Mouse (Mus musculus) embryonic facial prominence, embryonic 11.5 days (tissue): ENCODE results near the gene Rsph6a. TPM values are rescaled to one million over a fixed set of nuclear protein-coding genes. Genes with fewer than 3 reads are reported as not detected.

ENCODE experiments used
- ATAC-seq: fragments of 200-750 bp; cut with Nextera tagmentation; replicated peaks from 2 replicates; pipeline ENCODE4 v1.8.0; 2017; ENCODE audit warnings: low read depth; ENCODE audit not compliant: insufficient number of reproducible peaks, low FRiP score, low TSS enrichment
- DNase-seq: peaks from one replicate; pipeline ENCODE4 v3.0.0-alpha.2; 2015; ENCODE audit warnings: low spot score
- H3K27ac ChIP-seq: fragments of 300-500 bp; sonication (generic); replicated peaks from 2 replicates; pipeline ENCODE4 v1.5.1; 2014; ENCODE audit warnings: mild to moderate bottlenecking, low read depth, low read length, control low read depth
- H3K27me3 ChIP-seq: fragments of 300-500 bp; sonication (generic); 2 replicates; pipeline ENCODE4 v1.6.1; 2014; ENCODE audit warnings: mild to moderate bottlenecking, low read length, moderate library complexity, mixed read lengths; ENCODE audit not compliant: control insufficient read depth, insufficient read depth
- H3K36me3 ChIP-seq: fragments of 300-500 bp; sonication (generic); replicated peaks from 2 replicates; pipeline ENCODE4 v1.6.1; 2014; ENCODE audit warnings: low read depth, mild to moderate bottlenecking, low read length, moderate library complexity, mixed read lengths; ENCODE audit not compliant: control insufficient read depth, insufficient read depth
- H3K4me1 ChIP-seq: fragments of 300-500 bp; sonication (generic); 2 replicates; pipeline ENCODE4 v1.6.1; 2014; ENCODE audit warnings: low read length, mixed read lengths; ENCODE audit not compliant: control insufficient read depth, insufficient read depth
- H3K4me2 ChIP-seq: fragments of 300-500 bp; sonication (generic); 2 replicates; pipeline ENCODE4 v1.6.1; 2014; ENCODE audit warnings: low read depth, mild to moderate bottlenecking, control low read depth, low read length, moderate library complexity
- H3K4me3 ChIP-seq: fragments of 300-500 bp; sonication (generic); 2 replicates; pipeline ENCODE4 v1.5.1; 2014; ENCODE audit warnings: low read depth, low read length, control low read depth
- H3K9ac ChIP-seq: fragments of 300-500 bp; sonication (generic); replicated peaks from 2 replicates; pipeline ENCODE4 v1.6.1; 2014; ENCODE audit warnings: mild to moderate bottlenecking, control low read depth, low read length
- H3K9me3 ChIP-seq: fragments of 300-500 bp; sonication (generic); replicated peaks from 2 replicates; pipeline ENCODE4 v1.6.1; 2016; ENCODE audit warnings: mild to moderate bottlenecking, low read length, inconsistent platforms, mixed read lengths; ENCODE audit not compliant: control insufficient read depth
- WGBS: fragments of 180-500 bp; shearing (Covaris S2); extraction: QIAGEN DNeasy Blood & Tissue Kit; methylation state at CpG from one replicate; pipeline ENCODE4 v1.1.7; 2014; 5-methylcytosine and 5-hydroxymethylcytosine counted together
- polyA plus RNA-seq: library from polyadenylated mRNA; unstranded; fragments of >200 nt; fragmentation: Nextera tagmentation; extraction: Ambion mirVana; gene quantifications from 2 replicates; pipeline ENCODE4 v1.2.1, GENCODE M21; 2014

Gene Rsph6a
- polyA plus RNA-seq, 1 experiment from 2014 or later, result not detected

GRCm38 (mm10) chr7:19050172-19050571, 4.3 kb upstream of the Rsph6a start:
- 91% methylated on average over 8 of the region's 8 CpGs for WGBS
- peaks cover 15% of the 10 kb centered on the region; the same call in 1 of the 2 replicates for H3K36me3 ChIP-seq
- H3K4me3 ChIP-seq, result no peak overlapping the region
- H3K4me1 ChIP-seq, result no peaks in the 10 kb centered on the region
- H3K9ac ChIP-seq, result no peak overlapping the region
- no peak overlapping the region for H3K4me2 ChIP-seq
- ATAC-seq, result no peak
- no peak overlapping the region for H3K27ac ChIP-seq
- H3K9me3 ChIP-seq, result no peaks in the 10 kb centered on the region
- no peaks in the 10 kb centered on the region for H3K27me3 ChIP-seq
- DNase-seq, result no peak

- Histone ChIP-seq H3K4me1 (no peaks in the 10 kb centered on the region), H3K27ac (no peak overlapping the region), H3K4me2 (no peak overlapping the region), H3K27me3 (no peaks in the 10 kb centered on the region), H3K36me3 (peaks cover 11% of the 10 kb centered on the region; the same call in 1 of the 2 replicates), H3K9ac (no peak overlapping the region), H3K4me3 (no peak overlapping the region), H3K9me3 (no peaks in the 10 kb centered on the region)
- no peak for ATAC-seq
- no peak for DNase-seq
- 65% methylated on average over 4 of the region's 4 CpGs for WGBS
These were observed 3.3 kb upstream of the Rsph6a start for GRCm38 (mm10) chr7:19051161-19051560.

GRCm38 (mm10) chr7:19052345-19053135, 1.9 kb upstream of the Rsph6a start:
- no peaks in the 10 kb centered on the region for H3K27me3 ChIP-seq
- no peak overlapping the region for H3K4me2 ChIP-seq
- ATAC-seq, result no peak
- H3K4me3 ChIP-seq, result no peak overlapping the region
- DNase-seq, result no peak
- no peak overlapping the region for H3K9ac ChIP-seq
- WGBS, result 89% methylated on average over 15 of the region's 15 CpGs
- no peaks in the 10 kb centered on the region for H3K4me1 ChIP-seq
- H3K27ac ChIP-seq, result no peak overlapping the region
- H3K9me3 ChIP-seq, result no peaks in the 10 kb centered on the region
- H3K36me3 ChIP-seq, result peaks cover 9% of the 10 kb centered on the region; the same call in 1 of the 2 replicates

GRCm38 (mm10) chr7:19053136-19053532, 1.4 kb upstream of the Rsph6a start:
- Histone ChIP-seq H3K4me2 (no peak overlapping the region), H3K4me3 (no peak overlapping the region), H3K36me3 (peaks cover 9% of the 10 kb centered on the region; the same call in 1 of the 2 replicates), H3K27me3 (no peaks in the 10 kb centered on the region), H3K9ac (no peak overlapping the region), H3K9me3 (no peaks in the 10 kb centered on the region), H3K27ac (no peak overlapping the region), H3K4me1 (no peaks in the 10 kb centered on the region)
- WGBS, result 87% methylated on average over 7 of the region's 7 CpGs
- no peak for DNase-seq
- no peak for ATAC-seq

GRCm38 (mm10) chr7:19054777-19055076, 237 bp downstream of the Rsph6a start:
- no peak overlapping the region; the same call in 1 of the 2 replicates for H3K4me2 ChIP-seq
- H3K4me1 ChIP-seq, result no peaks in the 10 kb centered on the region
- no peak overlapping the region for H3K4me3 ChIP-seq
- no peak overlapping the region for H3K27ac ChIP-seq
- ATAC-seq (no peak), DNase-seq (no peak)
- H3K27me3 ChIP-seq, result no peaks in the 10 kb centered on the region
- H3K9me3 ChIP-seq, result no peaks in the 10 kb centered on the region
- no peak overlapping the region for H3K9ac ChIP-seq
- WGBS, result 69% methylated on average over 9 of the region's 9 CpGs
- H3K36me3 ChIP-seq, result peaks cover 3% of the 10 kb centered on the region; the same call in 1 of the 2 replicates

GRCm38 (mm10) chr7:19055108-19055507, 618 bp downstream of the Rsph6a start:
- WGBS, result 90% methylated on average over 8 of the region's 8 CpGs
- DNase-seq, result no peak
- no peaks in the 10 kb centered on the region for H3K4me1 ChIP-seq
- H3K4me2 ChIP-seq, result no peak overlapping the region
- no peak overlapping the region for H3K4me3 ChIP-seq
- H3K9me3 ChIP-seq, result no peaks in the 10 kb centered on the region
- H3K9ac ChIP-seq, result no peak overlapping the region
- peaks cover under 1% of the 10 kb centered on the region; the same call in 1 of the 2 replicates for H3K36me3 ChIP-seq
- H3K27ac ChIP-seq, result no peak overlapping the region
- no peak for ATAC-seq
- no peaks in the 10 kb centered on the region for H3K27me3 ChIP-seq

GRCm38 (mm10) chr7:19057405-19057804, 2.9 kb downstream of the Rsph6a start:
- Histone ChIP-seq H3K4me2 (no peak overlapping the region), H3K9ac (no peak overlapping the region), H3K36me3 (no peaks in the 10 kb centered on the region), H3K27me3 (no peaks in the 10 kb centered on the region), H3K27ac (no peak overlapping the region), H3K4me1 (no peaks in the 10 kb centered on the region), H3K9me3 (no peaks in the 10 kb centered on the region), H3K4me3 (no peak overlapping the region)
- DNase-seq, result no peak
- ATAC-seq, result no peak
- 88% methylated on average over 10 of the region's 10 CpGs for WGBS

- Histone ChIP-seq H3K4me3 (no peak overlapping the region), H3K9me3 (no peaks in the 10 kb centered on the region), H3K4me1 (no peaks in the 10 kb centered on the region), H3K27ac (no peak overlapping the region), H3K27me3 (peaks cover 22% of the 10 kb centered on the region), H3K9ac (no peak overlapping the region), H3K36me3 (no peaks in the 10 kb centered on the region), H3K4me2 (no peak overlapping the region)
- WGBS, result 51% methylated on average over 13 of the region's 13 CpGs
- ATAC-seq, result no peak
- DNase-seq, result no peak
These were observed 11.4 kb downstream of the Rsph6a start for GRCm38 (mm10) chr7:19065896-19066295.
